Mouse (Mus musculus) megakaryocyte, adult 5-6 weeks (primary cell): Measurements from ENCODE around the gene Cldn3. TPM values are rescaled to one million over a fixed set of nuclear protein-coding genes. Genes with fewer than 3 reads are reported as not detected.

Experiments
- ATAC-seq: 2 replicates; pipeline ENCODE4 v1.8.0; 2016; ENCODE audit warnings: mild to moderate bottlenecking, inconsistent platforms; ENCODE audit not compliant: poor library complexity, severe bottlenecking
- total RNA-seq, 2 experiments: library from RNA; stranded (forward) in 1 of 2; stranded (reverse) in 1 of 2; fragments of 153-499, 151-499 nt in 1 of 2; fragments of 221-1000, 200-1000 nt in 1 of 2; gene quantifications; 2 replicates each; pipeline versions ENCODE4 v1.2.3 to v1.2.4; 2015 to 2017

Cldn3 gene
- total RNA-seq, 2 experiments from 2014 or later = not detected

- ATAC-seq = peak; percentile 85
Measured at GRCm38 (mm10) chr5:134965473-134965851, 20.6 kb upstream of the Cldn3 start.

GRCm38 (mm10) chr5:134965852-134966821, 19.9 kb upstream of the Cldn3 start:
- peak; percentile 77 for ATAC-seq

GRCm38 (mm10) chr5:134967164-134967944, 18.7 kb upstream of the Cldn3 start:
- no peak for ATAC-seq

GRCm38 (mm10) chr5:134970671-134971070, 15.3 kb upstream of the Cldn3 start:
- no peak for ATAC-seq

- no peak for ATAC-seq
Measured at GRCm38 (mm10) chr5:134973081-134973480, 12.9 kb upstream of the Cldn3 start.

- no peak for ATAC-seq
Measured at GRCm38 (mm10) chr5:134973526-134973925, 12.5 kb upstream of the Cldn3 start.

GRCm38 (mm10) chr5:134974294-134974693, 11.7 kb upstream of the Cldn3 start:
- peak; percentile 74 for ATAC-seq

- ATAC-seq = no peak
Measured at GRCm38 (mm10) chr5:134974921-134975320, 11.1 kb upstream of the Cldn3 start.

GRCm38 (mm10) chr5:134976164-134976563, 9.8 kb upstream of the Cldn3 start:
- peak; percentile 68 for ATAC-seq

GRCm38 (mm10) chr5:134976577-134977250, 9.3 kb upstream of the Cldn3 start:
- no peak for ATAC-seq

GRCm38 (mm10) chr5:134977837-134978236, 8.2 kb upstream of the Cldn3 start:
- no peak for ATAC-seq

- no peak for ATAC-seq
Measured at GRCm38 (mm10) chr5:134981149-134981548, 4.9 kb upstream of the Cldn3 start.

GRCm38 (mm10) chr5:134983111-134983510, 2.9 kb upstream of the Cldn3 start:
- no peak for ATAC-seq

GRCm38 (mm10) chr5:134983771-134984170, 2.2 kb upstream of the Cldn3 start:
- ATAC-seq = no peak

- 0 out of 2 replicates have a peak, but pooled peaks have one; percentile 18 for ATAC-seq
Measured at GRCm38 (mm10) chr5:134986298-134987268, 569 bp downstream of the Cldn3 start.

GRCm38 (mm10) chr5:134989166-134989565, 3.2 kb downstream of the Cldn3 start:
- no peak for ATAC-seq

- ATAC-seq = no peak
Measured at GRCm38 (mm10) chr5:134989741-134990140, 3.7 kb downstream of the Cldn3 start.

GRCm38 (mm10) chr5:134992566-134992965, 6.6 kb downstream of the Cldn3 start:
- no peak for ATAC-seq

- ATAC-seq = no peak
Measured at GRCm38 (mm10) chr5:134998359-134998758, 12.3 kb downstream of the Cldn3 start.

GRCm38 (mm10) chr5:134999797-135000196, 13.8 kb downstream of the Cldn3 start:
- ATAC-seq = no peak
